Mouse (Mus musculus) bone marrow macrophage, adult 2 months (primary cell): Measurements from ENCODE around the gene Pxmp4. TPM values are rescaled to one million over a fixed set of nuclear protein-coding genes. Genes with fewer than 3 reads are reported as not detected.

Experiments used
- H3K27ac ChIP-seq: 2 replicates; pipeline ENCODE4 v1.5.1; 2012; ENCODE audit warnings: low read depth, low read length; ENCODE audit not compliant: insufficient read depth
- H3K4me1 ChIP-seq: 2 replicates; pipeline ENCODE4 v1.6.1; 2012; ENCODE audit warnings: low read length; ENCODE audit not compliant: control insufficient read depth, insufficient read depth
- H3K4me3 ChIP-seq: 2 replicates; pipeline ENCODE4 v1.5.1; 2012; ENCODE audit warnings: mild to moderate bottlenecking, low read length, moderate library complexity; ENCODE audit not compliant: insufficient read depth
- CTCF ChIP-seq: IDR thresholded peaks from 2 replicates; pipeline ENCODE4 v1.5.1; 2012; ENCODE audit warnings: low read depth, mild to moderate bottlenecking, low read length, moderate library complexity
- POLR2A ChIP-seq: IDR thresholded peaks from 2 replicates; pipeline ENCODE4 v1.6.1; 2012; ENCODE audit warnings: mild to moderate bottlenecking, low read depth, low read length, borderline replicate concordance
- polyA plus RNA-seq: library from polyadenylated mRNA; stranded (reverse); fragments of >200 nt; gene quantifications from 2 replicates; pipeline ENCODE4 v1.2.4, GENCODE M21; 2012; ENCODE audit not compliant: missing spikeins, insufficient read depth, insufficient read length

Pxmp4 gene
- polyA plus RNA-seq, 1 experiment, result 22.6 TPM

DNA sequence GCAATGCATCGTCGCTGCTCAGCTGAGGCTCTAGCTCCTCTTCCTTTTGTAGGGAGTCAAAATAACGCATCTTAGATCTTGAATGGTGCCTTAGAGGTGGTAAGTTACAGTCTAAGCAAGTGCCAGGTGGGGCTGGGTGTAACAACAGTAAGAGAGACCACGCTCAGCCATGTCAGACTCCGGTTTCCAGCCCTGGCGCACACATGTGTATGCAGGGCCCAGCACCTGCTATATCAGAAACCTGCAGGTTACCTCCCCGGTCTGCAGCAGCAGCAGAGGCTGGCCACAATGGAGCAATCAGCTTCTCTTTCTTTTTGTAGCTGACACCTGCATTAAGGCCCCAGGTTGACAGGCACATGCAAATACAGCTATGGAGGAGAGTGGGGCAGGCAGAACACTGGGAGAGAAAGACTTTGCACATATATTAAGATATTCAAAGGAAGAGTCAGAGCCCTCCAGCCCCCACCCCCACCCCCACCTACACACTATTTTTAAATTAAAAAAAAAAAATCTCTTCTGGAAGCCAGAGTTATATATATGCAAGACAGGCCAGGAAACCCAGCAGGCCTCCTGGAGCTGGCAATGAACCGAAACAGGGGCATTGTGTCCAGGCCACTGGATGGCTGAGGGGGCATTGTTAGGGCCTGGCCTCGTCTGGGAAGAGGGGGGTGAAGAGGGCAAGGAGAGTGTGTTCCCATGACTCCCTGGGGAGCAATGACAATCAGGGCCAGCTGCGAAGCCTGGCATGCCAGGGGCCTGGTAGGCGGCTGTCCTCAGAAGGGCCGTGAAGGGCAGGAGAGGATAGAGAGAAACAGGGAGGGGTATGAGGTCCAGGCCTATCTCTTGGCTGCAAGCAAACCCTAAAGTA, 26.4 kb downstream of the Pxmp4 start:
- Histone ChIP-seq H3K4me3 (no peak overlapping the region), H3K27ac (no peak overlapping the region), H3K4me1 (peaks cover 10% of the 10 kb centered on the region)
- TF ChIP-seq CTCF, result no peak
- no peak for TF ChIP-seq POLR2A

DNA sequence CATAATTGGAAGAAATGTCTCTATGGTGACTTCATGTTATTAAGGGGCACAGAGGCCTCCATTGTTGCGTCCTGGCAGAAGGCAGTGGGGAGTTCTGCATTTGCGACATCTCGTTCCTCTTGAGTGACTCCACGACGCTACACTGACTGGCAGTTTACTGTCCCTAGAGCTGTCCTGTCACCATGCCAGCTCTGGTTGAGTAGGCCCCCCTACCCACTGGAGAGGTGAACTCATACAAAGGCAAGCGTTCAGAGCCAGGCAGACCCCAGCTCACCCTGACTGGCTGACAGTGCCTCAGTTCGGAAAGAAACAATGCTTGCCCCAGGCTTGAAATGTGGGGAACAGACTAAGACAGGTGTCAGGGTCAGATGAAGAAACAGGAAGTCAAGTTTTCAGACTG, 29.2 kb downstream of the Pxmp4 start:
- H3K4me3 ChIP-seq, result no peak overlapping the region
- H3K4me1 ChIP-seq, result peaks cover 23% of the 10 kb centered on the region
- TF ChIP-seq POLR2A, result no peak
- TF ChIP-seq CTCF, result no peak
- H3K27ac ChIP-seq, result peak overlapping the region; percentile 45

- Histone ChIP-seq H3K27ac (no peak overlapping the region), H3K4me1 (peaks cover 23% of the 10 kb centered on the region), H3K4me3 (no peak overlapping the region)
- TF ChIP-seq CTCF (no peak), POLR2A (no peak)
Observed at GRCm38 (mm10) chr2:154572996-154573395, 30.5 kb downstream of the Pxmp4 start.

DNA sequence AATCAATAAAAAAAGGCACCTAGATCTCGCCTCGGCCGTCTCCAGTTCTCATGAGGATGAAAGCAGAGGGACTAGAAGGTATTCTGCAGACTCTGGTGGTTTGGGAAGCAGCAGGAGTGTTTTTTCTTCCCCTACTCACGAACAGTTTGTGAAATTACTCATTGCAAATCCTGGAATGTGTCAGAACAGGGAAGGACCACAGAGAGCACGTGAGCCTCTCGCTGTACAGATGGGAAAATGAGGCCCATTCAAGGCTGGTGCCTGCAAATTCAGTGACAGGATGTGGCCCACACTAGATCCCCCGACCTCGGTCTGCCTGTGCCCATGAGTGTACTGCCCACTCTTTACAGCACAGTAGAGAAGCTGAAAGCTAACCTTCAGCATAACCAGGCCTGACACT, 31.5 kb downstream of the Pxmp4 start:
- H3K27ac ChIP-seq, result no peak overlapping the region
- H3K4me1 ChIP-seq, result peaks cover 29% of the 10 kb centered on the region
- TF ChIP-seq POLR2A (no peak), CTCF (no peak)
- no peak overlapping the region for H3K4me3 ChIP-seq

- TF ChIP-seq POLR2A, result no peak
- Histone ChIP-seq H3K4me1 (peaks cover 29% of the 10 kb centered on the region), H3K27ac (peak overlapping the region; percentile 75), H3K4me3 (0 out of 2 replicates have a peak overlapping the region, but pooled peaks have one; percentile 7)
Observed at GRCm38 (mm10) chr2:154571266-154571665, 32.2 kb downstream of the Pxmp4 start.

- H3K4me1 ChIP-seq, result peaks cover 32% of the 10 kb centered on the region
- H3K27ac ChIP-seq, result peak overlapping the region; percentile 75
- TF ChIP-seq POLR2A (no peak), CTCF (no peak)
- H3K4me3 ChIP-seq, result peak overlapping the region; percentile 66
Observed at GRCm38 (mm10) chr2:154570666-154571065, 32.8 kb downstream of the Pxmp4 start.

DNA sequence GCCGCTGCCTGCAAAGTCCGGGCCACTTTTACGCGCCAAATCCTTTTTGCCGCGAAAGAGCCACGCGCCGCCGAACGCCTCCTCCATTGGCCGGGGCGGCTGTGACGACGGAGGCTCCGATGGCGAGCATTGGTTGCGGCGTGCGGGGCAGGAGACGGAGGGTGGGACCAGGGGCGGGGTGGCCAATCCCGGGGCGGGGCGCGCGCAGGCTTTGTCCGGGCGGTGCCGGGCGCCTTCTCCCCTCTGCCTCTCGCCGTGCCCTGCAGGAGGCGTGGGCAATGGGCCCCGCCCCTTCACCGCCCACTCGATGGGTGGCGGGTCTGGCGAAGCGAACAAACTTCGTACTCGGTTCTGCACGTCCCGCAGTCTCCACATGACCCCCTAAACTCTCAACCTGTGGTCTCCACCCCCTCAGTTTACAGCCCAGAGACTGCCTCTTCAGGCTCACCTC, 33.6 kb downstream of the Pxmp4 start, which contains the start of gene E2f1:
E2f1 (minus strand) TSS at position 57 of the 451 bp plus-strand sequence.
- Histone ChIP-seq H3K4me1 (peaks cover 32% of the 10 kb centered on the region), H3K27ac (peak within 1 kb of the TSS; percentile 86), H3K4me3 (peak within 1 kb of the TSS; percentile 74)
- TF ChIP-seq POLR2A (no peak), CTCF (no peak)

- Histone ChIP-seq H3K4me1 (peaks cover 27% of the 10 kb centered on the region), H3K4me3 (peak overlapping the region; percentile 74), H3K27ac (peak overlapping the region; percentile 86)
- TF ChIP-seq POLR2A (no peak), CTCF (no peak)
Observed at GRCm38 (mm10) chr2:154569071-154569748, 34.3 kb downstream of the Pxmp4 start.

GRCm38 (mm10) chr2:154568329-154569070, 35.0 kb downstream of the Pxmp4 start:
- TF ChIP-seq POLR2A (no peak), CTCF (no peak)
- peak overlapping the region; percentile 74 for H3K4me3 ChIP-seq
- peaks cover 24% of the 10 kb centered on the region for H3K4me1 ChIP-seq
- H3K27ac ChIP-seq, result peak overlapping the region; percentile 86

DNA sequence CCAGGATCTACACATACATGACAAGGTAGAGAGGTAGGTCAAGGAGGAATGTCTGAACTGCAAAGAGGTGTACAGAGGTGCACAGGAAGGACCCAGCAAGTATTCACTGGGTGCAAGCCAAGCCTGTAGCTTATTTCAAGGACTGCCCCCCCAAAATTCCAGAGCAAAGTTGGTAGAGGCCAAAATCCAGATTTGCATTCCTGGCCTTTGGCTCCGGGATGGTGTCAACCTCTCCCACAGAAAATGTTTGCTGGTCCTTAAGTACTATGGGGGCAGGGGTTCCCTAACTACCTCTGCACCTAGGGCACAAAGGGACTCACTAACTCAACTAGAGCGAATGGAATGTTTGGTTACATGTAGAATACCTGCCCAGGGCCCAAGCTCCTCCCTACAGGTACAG, 35.7 kb downstream of the Pxmp4 start:
- peak overlapping the region; percentile 86 for H3K27ac ChIP-seq
- peak overlapping the region; percentile 74 for H3K4me3 ChIP-seq
- peaks cover 24% of the 10 kb centered on the region for H3K4me1 ChIP-seq
- TF ChIP-seq CTCF (no peak), POLR2A (no peak)
